Mouse (Mus musculus) gastrocnemius, postnatal 25 days (tissue): ENCODE measurements around the gene Avil. TPM values are rescaled to one million over a fixed set of nuclear protein-coding genes. Genes with fewer than 3 reads are reported as not detected.
A peak's percentile ranks its signal among the peaks of the same experiment; 100 is the strongest.
"Not testable (repeated sequence)": the region's sequence is repeated elsewhere in the genome, so short reads cannot be mapped to it uniquely, and the experiment has no call there.

ENCODE experiments used
- DNase-seq: peaks from one replicate; pipeline ENCODE4 v3.0.0; 2022
- microRNA-seq, 2 experiments: library from miRNA; unstranded; fragments of <30 nt; microRNA quantifications; one replicate each; pipeline ENCODE4 v1.2.0; 2021; ENCODE audit warnings: borderline replicate concordance in 2 of 2
- total RNA-seq, 2 experiments: library from RNA; stranded (reverse); gene quantifications; 1 replicate in 1 of 2; 2 replicates in 1 of 2; pipeline ENCODE4 v1.2.3; 2021

Avil gene
- total RNA-seq, 2 experiments from 2014 or later = 1.5 to 2.3 TPM

DNA sequence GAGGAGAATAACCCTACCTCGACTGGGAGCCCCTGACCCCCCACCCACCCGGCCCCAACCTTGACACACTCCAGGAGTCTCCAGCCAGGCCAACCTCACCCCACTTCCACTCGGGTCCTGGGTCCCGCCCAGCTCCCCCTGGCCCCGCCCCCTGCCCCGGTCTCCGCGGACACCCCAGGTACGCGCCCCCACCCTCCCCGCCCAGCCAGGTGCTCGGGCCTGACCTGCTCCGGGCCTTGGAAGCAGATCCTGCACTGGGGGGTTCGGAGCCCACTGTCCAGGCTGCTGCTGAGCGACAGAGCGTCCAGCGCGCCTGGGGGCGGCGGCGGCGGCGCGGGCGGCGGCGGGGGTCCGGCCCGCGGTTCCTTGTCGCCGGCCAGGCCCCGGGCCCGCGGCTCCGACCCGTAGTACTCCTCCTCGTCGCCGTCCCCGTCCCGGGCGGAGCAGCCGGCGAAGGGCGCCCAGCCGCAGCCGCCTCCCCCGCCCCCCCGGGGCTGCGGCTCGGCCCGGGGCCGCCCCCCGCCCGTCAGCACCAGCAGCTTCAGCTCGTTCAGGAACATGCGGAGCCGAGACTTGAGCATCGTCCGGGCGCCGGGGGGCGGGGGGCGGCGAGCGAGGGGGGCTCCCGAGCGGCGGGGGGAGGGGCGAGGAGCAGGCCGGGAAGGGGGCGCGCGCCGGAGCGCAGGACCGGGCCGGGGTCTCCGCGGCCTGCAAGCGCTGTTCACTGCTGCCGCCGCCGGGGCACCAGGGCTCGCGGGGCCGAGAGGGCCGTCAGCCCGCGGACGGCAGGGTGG is 58.9 kb downstream of the Avil start:
- DNase-seq = no peak

DNA sequence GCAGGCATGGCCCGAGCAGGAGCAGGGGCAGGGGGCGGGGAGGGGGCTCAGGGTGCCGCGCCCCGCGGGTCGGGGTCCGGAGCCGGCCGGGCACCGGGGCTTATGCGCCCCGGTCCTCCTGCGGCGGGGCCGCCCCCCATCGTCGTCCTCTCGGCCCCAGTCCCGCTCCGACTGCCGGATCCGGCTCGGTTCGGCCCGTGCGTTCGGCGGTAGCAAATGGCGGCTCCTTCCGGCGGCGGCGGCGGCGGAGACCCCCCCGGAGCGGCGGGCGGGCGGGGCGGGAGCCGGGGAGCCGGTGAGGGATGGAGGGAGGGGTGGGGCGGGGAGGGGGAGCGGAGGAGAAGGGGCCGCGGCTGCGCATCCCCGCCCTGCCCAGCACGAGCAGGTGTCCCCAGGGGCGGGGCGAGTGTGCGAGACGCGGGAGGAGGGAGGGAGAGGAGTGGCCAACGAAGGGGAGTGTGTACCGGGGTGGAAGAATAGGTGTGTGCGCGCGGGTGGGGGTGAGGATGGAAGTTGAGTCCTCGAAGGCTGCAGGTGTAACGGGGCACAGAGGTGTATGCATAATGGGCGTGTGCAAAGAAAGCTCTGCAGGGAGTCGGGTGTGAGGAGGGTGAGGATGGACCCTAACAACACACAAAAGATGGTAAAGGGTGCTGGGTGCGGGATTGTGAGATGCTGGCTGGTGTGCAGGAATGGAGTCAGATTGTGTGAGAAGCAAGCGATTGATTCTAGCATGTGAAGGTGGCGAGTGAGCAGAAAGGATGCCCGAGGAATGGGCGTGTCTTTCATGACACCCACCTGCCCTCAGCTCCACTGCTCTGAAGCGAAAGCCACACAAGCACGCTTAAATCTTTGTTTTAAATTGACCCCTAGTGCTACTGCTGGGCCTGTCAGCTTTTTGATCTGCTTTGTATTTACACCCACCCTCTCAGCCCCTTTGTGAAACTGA is 59.7 kb downstream of the Avil start, which contains the start of gene March9:
Gene March9 (minus strand): TSS at position 217 of the 949 bp plus-strand sequence.
- DNase-seq = peak; percentile 59

DNA sequence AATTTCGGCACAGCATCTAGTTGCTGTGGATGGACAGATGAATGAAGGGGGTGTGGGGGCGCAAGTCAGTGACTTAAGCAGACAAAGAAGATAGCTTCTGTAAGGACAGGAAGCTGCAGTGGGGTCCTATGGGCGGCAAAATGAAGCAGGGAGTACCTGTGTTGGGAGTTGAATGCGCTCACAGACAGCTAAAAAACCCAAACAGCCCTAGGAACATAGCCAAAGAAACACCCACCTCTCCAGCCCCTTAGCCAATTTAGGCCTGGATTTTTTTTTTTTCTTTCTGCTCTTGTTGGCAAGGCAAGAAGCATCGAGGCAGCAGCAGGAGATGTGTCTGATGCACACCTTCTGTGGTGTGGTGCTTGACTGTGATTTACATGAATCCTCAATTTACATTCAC is 60.6 kb downstream of the Avil start:
- no peak for DNase-seq

DNA sequence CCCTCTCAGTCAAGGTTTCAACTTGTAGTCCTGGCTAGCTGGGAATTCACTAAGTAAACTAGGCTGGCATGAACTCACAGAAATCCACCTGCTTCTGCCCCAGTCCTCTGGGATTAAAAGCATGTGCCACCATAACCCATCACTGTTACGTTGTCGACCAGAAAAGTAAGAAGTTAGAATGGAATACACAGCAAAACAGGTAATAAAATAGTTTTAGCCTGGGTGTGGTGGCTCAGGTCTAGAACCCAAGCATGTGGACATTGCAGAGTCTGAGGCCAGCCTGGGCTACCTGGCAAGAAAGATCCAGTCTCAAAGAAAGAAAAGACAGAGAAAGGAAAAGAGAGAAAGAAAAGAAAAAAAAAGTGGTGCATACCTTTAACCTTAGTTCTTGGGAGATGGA is 61.0 kb downstream of the Avil start:
- no peak for DNase-seq

DNA sequence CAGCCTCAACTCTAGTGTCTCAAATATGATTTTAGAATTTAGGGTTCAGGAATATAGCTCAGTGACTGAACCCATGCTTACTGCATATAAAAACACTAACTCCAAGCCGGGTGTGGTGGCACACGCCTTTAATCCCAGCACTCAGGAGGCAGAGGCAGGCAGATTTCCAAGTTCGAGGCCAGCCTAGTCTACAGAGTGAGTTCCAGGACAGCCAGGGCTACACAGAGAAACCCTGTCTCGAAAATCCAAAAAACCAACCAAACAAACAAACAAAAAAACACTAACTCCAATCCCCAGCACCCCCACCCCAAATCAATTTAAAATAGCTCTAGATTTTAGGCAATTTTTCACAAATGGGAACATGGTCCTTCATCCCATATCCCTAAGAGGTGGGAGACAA is 61.6 kb downstream of the Avil start:
- DNase-seq = not testable (repeated sequence)

DNA sequence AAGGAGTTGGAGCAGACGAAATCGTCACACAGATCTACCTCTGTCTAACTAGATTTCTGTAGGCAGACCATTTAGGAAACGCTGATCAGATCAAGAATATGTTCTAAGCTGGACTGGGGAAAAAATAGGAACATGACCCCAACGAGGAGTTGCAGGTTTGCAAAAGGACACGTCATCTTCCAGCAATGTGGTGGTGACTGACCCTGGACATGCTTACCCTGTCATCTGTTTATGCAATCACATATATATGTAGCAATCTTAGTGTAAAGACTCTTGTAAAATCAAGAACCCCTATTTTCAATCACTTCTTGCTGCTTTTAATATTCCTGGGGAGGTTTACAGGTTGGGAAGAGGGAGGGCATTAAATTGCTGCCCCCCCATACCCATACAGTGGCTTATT is 62.0 kb downstream of the Avil start:
- DNase-seq = no peak

DNA sequence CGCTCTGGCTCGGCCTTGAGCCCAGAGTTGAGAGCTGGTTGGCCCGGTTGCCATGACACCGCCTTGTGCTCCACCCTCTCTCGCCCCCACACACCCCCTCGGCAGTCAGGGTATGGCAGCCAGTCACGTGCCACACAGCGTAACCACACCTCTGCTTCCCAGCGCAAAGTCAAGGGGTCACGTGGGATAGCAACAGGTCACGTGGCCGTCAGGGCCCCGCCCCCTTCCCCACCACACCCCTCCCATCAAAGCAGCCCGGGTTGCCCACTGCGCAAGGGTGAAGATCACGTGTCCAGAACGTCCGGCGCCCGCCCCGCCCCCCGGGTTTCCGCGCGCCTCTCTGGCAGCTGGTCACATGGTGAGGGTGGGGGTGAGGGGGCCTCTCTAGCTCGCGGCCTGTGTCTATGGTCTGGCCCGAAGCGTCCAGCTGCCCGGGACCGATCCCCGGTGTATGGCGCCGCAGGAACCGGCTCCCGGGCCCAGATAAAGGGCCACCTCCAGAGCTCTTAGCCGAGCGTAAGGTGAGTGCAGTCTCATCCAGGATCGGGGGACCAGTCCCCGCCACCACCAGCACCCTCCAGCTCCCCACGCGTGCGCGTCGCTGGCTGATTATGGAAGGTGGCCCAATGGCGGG is 62.8 kb downstream of the Avil start, which contains the start of gene Cdk4:
Gene Cdk4 (plus strand): TSS at position 296 of the 634 bp plus-strand sequence.
- DNase-seq = peak; percentile 99

DNA sequence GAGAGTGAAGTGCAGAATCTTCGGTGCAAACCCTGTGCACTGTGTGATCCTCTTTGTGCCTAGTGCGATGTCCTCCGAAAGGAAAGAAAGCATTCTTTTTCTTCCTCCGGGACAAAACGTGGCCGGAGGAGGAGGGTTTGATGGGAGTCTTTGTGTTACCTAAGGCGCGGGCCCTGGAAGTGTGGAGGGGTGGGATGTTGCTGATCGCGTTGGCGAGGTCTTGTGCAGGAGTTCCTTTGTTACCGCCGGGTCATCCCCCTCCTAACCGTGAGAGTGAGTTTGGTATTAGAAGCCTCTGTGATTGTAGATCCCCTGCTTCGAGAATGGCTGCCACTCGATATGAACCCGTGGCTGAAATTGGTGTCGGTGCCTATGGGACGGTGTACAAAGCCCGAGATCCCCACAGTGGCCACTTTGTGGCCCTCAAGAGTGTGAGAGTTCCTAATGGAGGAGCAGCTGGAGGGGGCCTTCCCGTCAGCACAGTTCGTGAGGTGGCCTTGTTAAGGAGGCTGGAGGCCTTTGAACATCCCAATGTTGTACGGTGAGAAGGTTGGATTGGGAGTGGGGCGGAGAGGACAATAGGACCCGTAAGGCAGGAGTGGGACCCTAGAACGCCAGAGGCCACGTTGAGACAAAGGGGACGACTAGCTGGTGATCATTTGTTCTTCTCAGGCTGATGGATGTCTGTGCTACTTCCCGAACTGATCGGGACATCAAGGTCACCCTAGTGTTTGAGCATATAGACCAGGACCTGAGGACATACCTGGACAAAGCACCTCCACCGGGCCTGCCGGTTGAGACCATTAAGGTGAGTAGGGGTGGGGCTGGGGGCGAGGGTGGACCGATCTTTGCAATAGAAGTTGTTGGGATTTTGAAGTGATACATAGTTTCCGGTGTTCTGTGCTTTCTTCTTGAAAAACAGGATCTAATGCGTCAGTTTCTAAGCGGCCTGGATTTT is 63.7 kb downstream of the Avil start:
- DNase-seq = no peak

DNA sequence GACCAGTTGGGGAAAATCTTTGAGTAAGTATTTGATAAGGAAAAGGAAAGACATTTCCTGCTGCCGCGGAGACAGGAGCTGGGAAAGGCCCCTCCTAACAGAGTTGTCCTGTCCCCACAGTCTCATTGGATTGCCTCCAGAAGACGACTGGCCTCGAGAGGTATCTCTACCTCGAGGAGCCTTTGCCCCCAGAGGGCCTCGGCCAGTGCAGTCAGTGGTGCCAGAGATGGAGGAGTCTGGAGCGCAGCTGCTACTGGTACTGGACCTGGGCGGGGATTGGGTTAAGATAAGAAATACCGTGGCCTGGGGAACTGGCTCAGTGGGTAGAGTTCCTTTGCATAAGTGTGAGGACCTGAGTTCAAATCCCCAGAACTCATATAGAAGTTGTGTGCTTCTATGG is 65.5 kb downstream of the Avil start:
- no peak for DNase-seq

DNA sequence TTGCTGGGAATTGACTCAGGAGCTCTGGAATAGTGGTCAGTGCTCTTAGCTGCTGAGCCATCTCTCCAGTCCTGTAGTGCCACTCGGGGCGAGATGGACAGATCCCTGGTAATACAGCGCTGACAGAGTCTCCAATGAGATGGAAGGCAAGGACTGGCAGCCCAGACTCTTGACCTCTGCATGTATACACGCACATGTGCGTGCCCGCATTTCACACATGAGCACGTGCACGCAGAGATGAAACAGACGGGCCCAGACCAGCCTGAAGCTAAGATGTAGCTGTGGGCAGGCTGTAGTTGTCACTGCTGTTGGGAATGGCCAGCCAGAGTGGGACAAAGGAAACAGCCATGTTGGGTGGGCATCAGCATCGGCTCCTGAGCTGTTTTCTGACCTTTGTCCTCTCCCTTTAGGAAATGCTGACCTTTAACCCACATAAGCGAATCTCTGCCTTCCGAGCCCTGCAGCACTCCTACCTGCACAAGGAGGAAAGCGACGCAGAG is 66.1 kb downstream of the Avil start:
- no peak for DNase-seq

DNA sequence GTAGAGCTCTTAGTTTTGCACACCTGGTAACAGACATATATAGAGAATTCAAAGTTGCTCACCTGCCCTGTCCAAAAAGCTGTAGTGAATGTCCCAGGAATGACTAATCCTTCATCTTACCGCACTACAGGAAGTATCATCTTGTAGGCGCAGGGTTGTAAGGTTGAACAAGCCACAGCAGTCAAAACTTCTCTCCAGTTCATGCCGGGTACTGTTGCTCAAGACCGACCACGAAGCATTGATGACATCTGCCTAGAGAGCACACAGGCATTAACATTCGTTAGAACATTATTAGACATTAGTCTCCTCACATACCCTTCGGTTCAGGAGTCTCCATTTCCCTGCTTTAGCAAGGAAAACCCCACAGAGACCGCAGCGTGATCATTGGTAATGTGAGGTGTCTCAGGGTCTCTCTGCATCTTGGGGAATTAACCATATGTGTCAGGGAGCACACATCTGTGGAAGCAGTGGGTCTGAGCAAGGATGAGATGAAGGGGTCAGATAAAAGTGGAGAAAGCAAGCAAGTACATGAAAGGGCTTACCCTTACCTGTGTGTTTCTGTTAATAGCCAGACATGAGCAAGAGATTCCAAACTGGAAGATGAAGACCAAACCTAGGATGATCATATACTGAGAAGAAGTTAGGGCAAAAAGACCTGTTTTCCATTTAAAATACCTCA is 68.0 kb downstream of the Avil start:
- DNase-seq = no peak

DNA sequence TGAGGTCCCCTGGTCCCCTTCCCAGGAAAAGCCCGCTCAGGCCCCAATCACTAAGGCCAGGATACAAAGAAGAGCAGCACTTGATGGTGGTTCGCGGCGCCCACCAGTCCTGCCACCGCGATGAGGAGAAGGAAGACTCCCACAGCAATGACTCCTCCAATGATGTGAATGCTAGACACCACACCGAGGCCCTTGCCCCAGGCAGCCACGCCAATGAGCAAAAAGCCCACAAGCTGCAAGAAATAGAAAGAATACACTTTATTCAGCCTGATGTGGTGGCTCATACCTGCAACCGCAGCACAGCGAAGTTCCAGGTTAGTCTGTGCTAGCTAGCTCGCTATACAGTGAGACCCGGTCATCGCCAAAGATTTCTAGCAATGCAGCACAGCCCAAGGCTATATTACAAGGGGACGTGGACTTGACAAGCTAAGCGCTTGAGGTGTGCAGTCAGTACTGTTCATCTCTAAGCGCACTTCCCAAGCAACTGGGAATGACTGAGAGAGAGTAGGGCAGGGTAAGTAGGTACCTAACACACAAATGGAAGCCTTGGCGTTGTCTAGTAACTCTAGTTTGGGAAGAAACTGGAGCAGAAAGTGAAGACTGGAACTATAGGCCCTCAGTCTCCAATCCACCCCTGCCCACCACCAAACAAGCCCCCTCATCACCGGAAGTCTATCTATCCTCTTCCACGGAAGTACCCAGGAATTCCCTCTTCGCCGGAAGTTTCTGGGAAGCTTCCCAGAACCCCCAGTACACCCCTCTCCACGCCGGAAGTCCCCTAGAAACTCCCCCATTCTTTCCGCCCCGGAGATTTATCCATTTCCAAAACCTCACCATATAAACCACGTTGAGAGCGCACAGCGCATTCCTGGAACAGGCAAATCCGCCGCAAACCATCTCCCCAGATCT is 69.0 kb downstream of the Avil start:
- no peak for DNase-seq

Small RNA genes lying within 50 kb of the gene (microRNA-seq; reads per million reads assigned to microRNA genes)
- gene Mir26a-2 = 58.7 to 73.7 reads per million in 2 experiments
- gene Mir546 = 0 reads per million in 2 experiments

Other genes starting within 250 kb of the Avil start
- gene Atp23, start 99.4 kb upstream of the Avil start, total RNA-seq = 1 to 10 TPM; 2.5 to 2.6 TPM
- 10 to 100 TPM; 90.6 to 98.7 TPM for gene Ctdsp2, start 22.0 kb upstream of the Avil start, total RNA-seq
- gene Tsfm, start 30.1 kb downstream of the Avil start, total RNA-seq = 10 to 100 TPM; 20.9 TPM
- gene Mettl1, start 40.7 kb downstream of the Avil start, total RNA-seq = 1 to 10 TPM; 7.9 to 9.5 TPM
- gene Eef1akmt3, start 40.8 kb downstream of the Avil start, total RNA-seq = under 1 TPM; 0.15 to 0.24 TPM
- gene Cyp27b1, start 47.5 kb downstream of the Avil start, total RNA-seq = under 1 TPM; 0.10 to 0.19 TPM
- under 1 TPM; 0.62 to 0.82 TPM for gene March9, start 59.5 kb downstream of the Avil start, total RNA-seq
- 10 to 100 TPM; 43.3 to 46.9 TPM for gene Cdk4, start 62.8 kb downstream of the Avil start, total RNA-seq
- gene Tspan31, start 69.6 kb downstream of the Avil start, total RNA-seq = 10 to 100 TPM; 24.1 to 28.8 TPM
- 1 to 10 TPM; 2.0 to 2.4 TPM for gene Agap2, start 74.6 kb downstream of the Avil start, total RNA-seq
- 10 to 100 TPM; 11.3 to 13.9 TPM for gene Os9, start 120.4 kb downstream of the Avil start, total RNA-seq
- gene B4galnt1, start 164.5 kb downstream of the Avil start, total RNA-seq = under 1 TPM; 0.78 to 1.00 TPM
- gene Slc26a10, start 179.9 kb downstream of the Avil start, total RNA-seq = 1 to 10 TPM; 3.3 to 6.5 TPM
- gene Arhgef25, start 189.4 kb downstream of the Avil start, total RNA-seq = 1 to 10 TPM; 8.7 to 9.3 TPM
- 10 to 100 TPM; 18.9 to 19.6 TPM for gene Dtx3, start 195.0 kb downstream of the Avil start, total RNA-seq
- gene Pip4k2c, start 210.9 kb downstream of the Avil start, total RNA-seq = 1 to 10 TPM; 4.7 to 6.9 TPM